Mouse (Mus musculus) CH12.LX (cell line): ENCODE measurements around the gene Brinp3. TPM values are rescaled to one million over a fixed set of nuclear protein-coding genes. Genes with fewer than 3 reads are reported as not detected.

Source experiments
- DNase-seq: peaks from one replicate; pipeline ENCODE4 v3.0.0-alpha.2; 2013; ENCODE audit errors: extremely low read depth
- H3K27ac ChIP-seq: 2 replicates; pipeline ENCODE4 v1.5.1; 2012; ENCODE audit warnings: low read depth, mild to moderate bottlenecking, control low read depth, moderate library complexity; ENCODE audit not compliant: insufficient read depth
- H3K27me3 ChIP-seq: replicated peaks from 2 replicates; pipeline ENCODE3; 2012; ENCODE audit warnings: inconsistent platforms
- H3K36me3 ChIP-seq, 2 experiments: replicated peaks in 1 of 2; 2 replicates each; pipeline versions ENCODE3 to v1.6.1; 2012; ENCODE audit warnings: inconsistent platforms in 1 of 2, low read length in 1 of 2, mild to moderate bottlenecking in 1 of 2, mixed read lengths in 1 of 2, moderate library complexity in 1 of 2; ENCODE audit not compliant: control insufficient read depth in 1 of 2, insufficient read depth in 1 of 2
- H3K4me1 ChIP-seq, 2 experiments: 2 replicates each; pipeline ENCODE4 v1.6.1; 2012; ENCODE audit warnings: inconsistent platforms in 1 of 2, moderate library complexity in 1 of 2; ENCODE audit not compliant: insufficient read depth in 2 of 2, control insufficient read depth in 1 of 2
- H3K4me2 ChIP-seq: 2 replicates; pipeline ENCODE4 v1.6.1; 2012; ENCODE audit warnings: low read depth, mild to moderate bottlenecking, control low read depth; ENCODE audit not compliant: poor library complexity, insufficient read depth, severe bottlenecking
- H3K4me3 ChIP-seq, 3 experiments: fragments of 150-350 bp in 1 of 3; sonication (generic) in 1 of 3; replicated peaks in 1 of 3; 2 replicates each; pipeline versions ENCODE3 to v1.5.1; 2011 to 2012; ENCODE audit warnings: low read depth in 2 of 3, low read length in 2 of 3, mild to moderate bottlenecking in 2 of 3, moderate library complexity in 2 of 3, control low read depth in 1 of 3, improper control_type of control experiment in 1 of 3, inconsistent platforms in 1 of 3, mixed read lengths in 1 of 3; ENCODE audit not compliant: poor library complexity in 1 of 3
- H3K79me2 ChIP-seq: replicated peaks from 2 replicates; pipeline ENCODE4 v1.6.1; 2012; ENCODE audit warnings: mild to moderate bottlenecking, moderate library complexity; ENCODE audit not compliant: control insufficient read depth, poor library complexity, insufficient read depth, severe bottlenecking; ENCODE audit errors: extremely low read depth
- H3K9ac ChIP-seq: 2 replicates; pipeline ENCODE4 v1.6.1; 2012; ENCODE audit warnings: low read depth, mild to moderate bottlenecking, control low read depth, moderate library complexity; ENCODE audit not compliant: insufficient read depth
- H3K9me3 ChIP-seq: replicated peaks from 2 replicates; pipeline ENCODE3; 2012; ENCODE audit warnings: low read length, inconsistent platforms, mixed read lengths
- E2F4 ChIP-seq: IDR thresholded peaks from 2 replicates; pipeline ENCODE4 v1.6.1; 2011; ENCODE audit warnings: low read depth, low read length, improper control_type of control experiment; ENCODE audit not compliant: insufficient replicate concordance
- ELF1 ChIP-seq: IDR thresholded peaks from 2 replicates; pipeline ENCODE4 v1.6.1; 2014; ENCODE audit warnings: low read depth, mild to moderate bottlenecking, inconsistent platforms, low read length, improper control_type of control experiment
- EP300 ChIP-seq: IDR thresholded peaks from 2 replicates; pipeline ENCODE4 v1.6.1; 2011; ENCODE audit warnings: low read length, improper control_type of control experiment
- GABPA ChIP-seq: IDR thresholded peaks from 2 replicates; pipeline ENCODE4 v1.6.1; 2012; ENCODE audit warnings: low read depth, low read length, improper control_type of control experiment, inconsistent platforms; ENCODE audit not compliant: insufficient replicate concordance
- HCFC1 ChIP-seq: IDR thresholded peaks from 2 replicates; pipeline ENCODE4 v1.6.1; 2012; ENCODE audit warnings: low read depth, mild to moderate bottlenecking, inconsistent platforms, low read length, improper control_type of control experiment
- IRF4 ChIP-seq: IDR thresholded peaks from 2 replicates; pipeline ENCODE4 v1.6.1; 2014; ENCODE audit warnings: low read depth, mild to moderate bottlenecking, inconsistent platforms, low read length, improper control_type of control experiment
- JUN ChIP-seq: IDR thresholded peaks from 2 replicates; pipeline ENCODE4 v1.6.1; 2011; ENCODE audit warnings: low read depth, mild to moderate bottlenecking, low read length, improper control_type of control experiment, moderate library complexity; ENCODE audit not compliant: insufficient read depth
- JUND ChIP-seq: conservative IDR thresholded peaks from 2 replicates; pipeline ENCODE4 v1.6.1; 2011; ENCODE audit warnings: low read depth, low read length, improper control_type of control experiment
- KAT2A ChIP-seq: IDR thresholded peaks from 2 replicates; pipeline ENCODE4 v1.6.1; 2012; ENCODE audit warnings: low read length, improper control_type of control experiment, inconsistent platforms; ENCODE audit not compliant: insufficient replicate concordance
- MAX ChIP-seq: IDR thresholded peaks from 2 replicates; pipeline ENCODE4 v1.6.1; 2011; ENCODE audit warnings: low read length, improper control_type of control experiment
- MAZ ChIP-seq: IDR thresholded peaks from 2 replicates; pipeline ENCODE4 v1.6.1; 2012; ENCODE audit warnings: low read depth, mild to moderate bottlenecking, inconsistent platforms, low read length, improper control_type of control experiment, moderate library complexity
- MEF2A ChIP-seq: IDR thresholded peaks from 2 replicates; pipeline ENCODE4 v1.6.1; 2014; ENCODE audit warnings: low read depth, mild to moderate bottlenecking, inconsistent platforms, low read length, improper control_type of control experiment, borderline replicate concordance
- MXI1 ChIP-seq: IDR thresholded peaks from 2 replicates; pipeline ENCODE4 v1.6.1; 2011; ENCODE audit warnings: mild to moderate bottlenecking, low read depth, low read length, improper control_type of control experiment
- NELFE ChIP-seq: IDR thresholded peaks from 2 replicates; pipeline ENCODE4 v1.6.1; 2011; ENCODE audit warnings: low read depth, low read length, improper control_type of control experiment
- NRF1 ChIP-seq: IDR thresholded peaks from 2 replicates; pipeline ENCODE4 v1.6.1; 2014; ENCODE audit warnings: low read depth, mild to moderate bottlenecking, inconsistent platforms, low read length, improper control_type of control experiment, moderate library complexity
- PAX5 ChIP-seq: IDR thresholded peaks from 2 replicates; pipeline ENCODE4 v1.6.1; 2012; ENCODE audit warnings: low read length, inconsistent platforms, mixed read lengths
- RCOR1 ChIP-seq: conservative IDR thresholded peaks from 2 replicates; pipeline ENCODE4 v1.6.1; 2012; ENCODE audit warnings: low read depth, mild to moderate bottlenecking, inconsistent platforms, low read length, improper control_type of control experiment
- SIN3A ChIP-seq: IDR thresholded peaks from 2 replicates; pipeline ENCODE4 v1.6.1; 2012; ENCODE audit warnings: low read length, improper control_type of control experiment, inconsistent platforms
- SMC3 ChIP-seq: IDR thresholded peaks from 2 replicates; pipeline ENCODE4 v1.6.1; 2011; ENCODE audit warnings: low read depth, low read length, improper control_type of control experiment
- TBP ChIP-seq: conservative IDR thresholded peaks from 2 replicates; pipeline ENCODE4 v1.6.1; 2011; ENCODE audit warnings: low read depth, low read length, improper control_type of control experiment
- TCF12 ChIP-seq: IDR thresholded peaks from 2 replicates; pipeline ENCODE4 v1.6.1; 2014; ENCODE audit warnings: low read depth, mild to moderate bottlenecking, inconsistent platforms, low read length, improper control_type of control experiment
- UBTF ChIP-seq: IDR thresholded peaks from 2 replicates; pipeline ENCODE4 v1.6.1; 2012; ENCODE audit warnings: low read depth, mild to moderate bottlenecking, inconsistent platforms, low read length, improper control_type of control experiment, moderate library complexity
- ZNF384 ChIP-seq: IDR thresholded peaks from 2 replicates; pipeline ENCODE4 v1.6.1; 2012; ENCODE audit warnings: low read depth, low read length, improper control_type of control experiment, inconsistent platforms
- dilution Hi-C: fragments of 300-500 bp; cut with MboI; formaldehyde crosslinking; loops from 2 replicates; pipeline ENCODE4 v1.14.3; 2020; ENCODE audit warnings: low sequenced_read_pairs; ENCODE audit not compliant: extremely low pct_unique_long_range_greater_than_20kb, extremely low pct_ligation_motif_present
- in situ Hi-C: fragments of 300-500 bp; cut with MboI; formaldehyde crosslinking; loops from 3 replicates; pipeline ENCODE4 v1.14.3; 2019; ENCODE audit warnings: low sequenced_read_pairs, low pct_ligation_motif_present, low pct_unique_long_range_greater_than_20kb, mixed read lengths
- polyA plus RNA-seq: library from polyadenylated mRNA; unstranded; fragments of >175 nt; gene quantifications from 2 replicates; pipeline ENCODE4 v1.2.1, GENCODE M21; 2012; ENCODE audit warnings: low read depth; ENCODE audit not compliant: insufficient read length
- total RNA-seq, 2 experiments: library from RNA; depleted of rRNA; stranded (reverse); fragments of 300-350 nt in 1 of 2; fragments of >200 nt in 1 of 2; gene quantifications; 2 replicates each; pipeline ENCODE4 v1.2.3; 2012 to 2014

Brinp3 gene
- total and polyA plus RNA-seq, 3 experiments, result not detected

GRCm38 (mm10) chr1:146556982-146557381 is 62.4 kb downstream of the Brinp3 start:
- Histone ChIP-seq H3K27me3 (no peaks in the 10 kb centered on the region), H3K36me3 (no peaks in the 10 kb centered on the region), H3K4me2 (no peak overlapping the region), H3K4me1 (no peaks in the 10 kb centered on the region), H3K79me2 (no peaks in the 10 kb centered on the region), H3K27ac (no peak overlapping the region), H3K9ac (no peak overlapping the region), H3K4me3 (no peak overlapping the region), H3K9me3 (peaks cover 24% of the 10 kb centered on the region)
- in situ Hi-C loops (no loop called here), dilution Hi-C loops (no loop called here)
- TF ChIP-seq NRF1 (no peak), NELFE (no peak), SMC3 (no peak)
- no peak for DNase-seq

- Histone ChIP-seq H3K36me3 (no peaks in the 10 kb centered on the region), H3K9me3 (peaks cover 18% of the 10 kb centered on the region), H3K79me2 (no peaks in the 10 kb centered on the region), H3K4me2 (no peak overlapping the region), H3K4me1 (no peaks in the 10 kb centered on the region), H3K9ac (no peak overlapping the region), H3K4me3 (no peak overlapping the region), H3K27ac (no peak overlapping the region), H3K27me3 (no peaks in the 10 kb centered on the region)
- no peak for DNase-seq
- in situ Hi-C loops, result no loop called here
- dilution Hi-C loops, result no loop called here
- TF ChIP-seq GABPA (no peak), NRF1 (no peak), MXI1 (no peak), NELFE (no peak), MAX (no peak), SIN3A (no peak)
These were observed 67.6 kb downstream of the Brinp3 start for GRCm38 (mm10) chr1:146562144-146562543.

DNA sequence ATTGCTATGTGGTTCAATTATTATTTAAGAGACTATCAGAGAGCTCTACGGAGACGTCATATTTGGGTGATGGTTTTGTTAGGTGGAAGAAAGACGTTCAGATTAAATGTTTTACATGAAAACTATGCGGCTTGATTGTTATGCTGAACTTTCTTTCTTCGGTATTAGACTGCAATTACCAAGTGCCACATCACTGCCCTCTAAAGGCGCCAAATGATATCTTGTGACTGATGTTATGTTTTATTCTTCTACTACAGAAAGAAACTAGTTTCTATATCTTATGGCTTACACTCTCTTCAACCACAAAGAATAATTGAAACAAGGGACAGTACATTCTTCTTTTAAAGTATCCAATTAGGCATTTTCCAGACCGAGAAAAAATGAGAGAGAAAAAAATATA is 89.6 kb downstream of the Brinp3 start:
- in situ Hi-C loops (no loop called here), dilution Hi-C loops (no loop called here)
- Histone ChIP-seq H3K4me2 (no peak overlapping the region), H3K4me3 (no peak overlapping the region), H3K36me3 (no peaks in the 10 kb centered on the region), H3K27me3 (no peaks in the 10 kb centered on the region), H3K9me3 (peaks cover 7% of the 10 kb centered on the region), H3K9ac (no peak overlapping the region), H3K79me2 (no peaks in the 10 kb centered on the region), H3K27ac (no peak overlapping the region), H3K4me1 (no peaks in the 10 kb centered on the region)
- no peak for DNase-seq
- TF ChIP-seq E2F4 (no peak), JUN (no peak), ZNF384 (no peak), ELF1 (no peak), UBTF (no peak), RCOR1 (no peak), HCFC1 (no peak), PAX5 (no peak), NRF1 (no peak), KAT2A (no peak), TBP (no peak), EP300 (no peak), JUND (no peak), IRF4 (no peak), TCF12 (no peak), MEF2A (no peak), MAZ (no peak)
